Mouse (Mus musculus): Measurements from ENCODE around the gene Uqcr11. TPM values are rescaled to one million over a fixed set of nuclear protein-coding genes. Genes with fewer than 3 reads are reported as not detected.
A peak's percentile ranks its signal among the peaks of the same experiment; 100 is the strongest.

Gene Uqcr11
- polyA plus RNA-seq (2015; fragmentation: Nextera tagmentation; extraction: Ambion mirVana), result 581 and 629 TPM in 2 replicates

- Histone ChIP-seq H3K9ac (peak within 1 kb of the TSS; percentile 61), H3K27ac (peak within 1 kb of the TSS; percentile 84), H3K27me3 (replicated peaks) (no peaks in the 10 kb centered on the region), H3K4me1 (peaks cover 33% of the 10 kb centered on the region), H3K36me3 (replicated peaks) (peaks cover 39% of the 10 kb centered on the region), H3K4me2 (peak within 1 kb of the TSS; percentile 82), H3K9me3 (no peaks in the 10 kb centered on the region), H3K4me3 (peak within 1 kb of the TSS; percentile 55)
- peak; percentile 78 for ATAC-seq (replicated peaks)
- WGBS, result 2% methylated on average over 27 of the region's 27 CpGs
These were observed at the start of gene Uqcr11 for GRCm38 (mm10) chr10:80406684-80407501. Uqcr11 (minus strand) TSS chr10:80406830.

GRCm38 (mm10) chr10:80455697-80456096, 49.1 kb upstream of the Uqcr11 start:
- H3K27me3 ChIP-seq (replicated peaks), result no peaks in the 10 kb centered on the region
- 83% methylated on average over 5 of the region's 5 CpGs for WGBS
- ATAC-seq (replicated peaks), result no peak
- no peak overlapping the region for H3K4me3 ChIP-seq
- no peaks in the 10 kb centered on the region for H3K9me3 ChIP-seq
- no peak overlapping the region for H3K27ac ChIP-seq
- no peak overlapping the region for H3K9ac ChIP-seq
- no peaks in the 10 kb centered on the region for H3K4me1 ChIP-seq
- H3K4me2 ChIP-seq, result no peak overlapping the region
- H3K36me3 ChIP-seq (replicated peaks), result no peaks in the 10 kb centered on the region

GRCm38 (mm10) chr10:80454781-80455180, 48.2 kb upstream of the Uqcr11 start:
- no peak for ATAC-seq (replicated peaks)
- Histone ChIP-seq H3K27ac (no peak overlapping the region), H3K4me3 (no peak overlapping the region), H3K27me3 (replicated peaks) (0 out of 2 replicates have a peak, but pooled peaks cover 3% of the 10 kb centered on the region), H3K9ac (no peak overlapping the region), H3K36me3 (replicated peaks) (no peaks in the 10 kb centered on the region), H3K9me3 (no peaks in the 10 kb centered on the region), H3K4me1 (no peaks in the 10 kb centered on the region), H3K4me2 (no peak overlapping the region)
- WGBS, result 86% methylated on average over 5 of the region's 5 CpGs

GRCm38 (mm10) chr10:80453601-80454000, 47.0 kb upstream of the Uqcr11 start:
- 70% methylated on average over 10 of the region's 10 CpGs for WGBS
- Histone ChIP-seq H3K27me3 (replicated peaks) (0 out of 2 replicates have a peak, but pooled peaks cover 3% of the 10 kb centered on the region), H3K4me1 (no peaks in the 10 kb centered on the region), H3K4me2 (no peak overlapping the region), H3K9ac (no peak overlapping the region), H3K4me3 (no peak overlapping the region), H3K27ac (no peak overlapping the region), H3K9me3 (no peaks in the 10 kb centered on the region), H3K36me3 (replicated peaks) (no peaks in the 10 kb centered on the region)
- ATAC-seq (replicated peaks), result no peak

- 0 out of 2 replicates have a peak, but pooled peaks cover 3% of the 10 kb centered on the region for H3K27me3 ChIP-seq (replicated peaks)
- no peaks in the 10 kb centered on the region for H3K9me3 ChIP-seq
- H3K36me3 ChIP-seq (replicated peaks), result no peaks in the 10 kb centered on the region
- ATAC-seq (replicated peaks), result no peak
- H3K4me1 ChIP-seq, result peaks cover 4% of the 10 kb centered on the region; the same call in 1 of the 2 replicates
- no peak overlapping the region for H3K4me2 ChIP-seq
- H3K4me3 ChIP-seq, result no peak overlapping the region
- no peak overlapping the region for H3K27ac ChIP-seq
- no peak overlapping the region for H3K9ac ChIP-seq
- WGBS, result 12% methylated on average over 6 of the region's 6 CpGs
These were observed 44.0 kb upstream of the Uqcr11 start for GRCm38 (mm10) chr10:80450599-80450998.

- no peaks in the 10 kb centered on the region for H3K9me3 ChIP-seq
- H3K27me3 ChIP-seq (replicated peaks), result 0 out of 2 replicates have a peak, but pooled peaks cover 3% of the 10 kb centered on the region
- H3K4me3 ChIP-seq, result peak overlapping the region; percentile 12; the same call in 1 of the 2 replicates
- peaks cover 7% of the 10 kb centered on the region; the same call in 1 of the 2 replicates for H3K4me1 ChIP-seq
- H3K9ac ChIP-seq, result no peak overlapping the region
- peak overlapping the region; percentile 45 for H3K4me2 ChIP-seq
- ATAC-seq (replicated peaks), result peak; percentile 87
- H3K36me3 ChIP-seq (replicated peaks), result no peaks in the 10 kb centered on the region
- WGBS, result 5% methylated on average over 26 of the region's 26 CpGs
- H3K27ac ChIP-seq, result no peak overlapping the region
These were observed 39.4 kb upstream of the Uqcr11 start for GRCm38 (mm10) chr10:80445898-80446601.

GRCm38 (mm10) chr10:80445052-80445451, 38.4 kb upstream of the Uqcr11 start:
- Histone ChIP-seq H3K36me3 (replicated peaks) (no peaks in the 10 kb centered on the region), H3K4me1 (peaks cover 7% of the 10 kb centered on the region; the same call in 1 of the 2 replicates), H3K9me3 (no peaks in the 10 kb centered on the region), H3K4me3 (no peak overlapping the region), H3K27me3 (replicated peaks) (no peaks in the 10 kb centered on the region), H3K9ac (no peak overlapping the region), H3K27ac (no peak overlapping the region), H3K4me2 (no peak overlapping the region)
- 24% methylated on average over 1 of the region's 1 CpGs for WGBS
- no peak for ATAC-seq (replicated peaks)

- no peak for ATAC-seq (replicated peaks)
- Histone ChIP-seq H3K4me2 (no peak overlapping the region), H3K36me3 (replicated peaks) (no peaks in the 10 kb centered on the region), H3K27ac (no peak overlapping the region), H3K4me3 (no peak overlapping the region), H3K9me3 (no peaks in the 10 kb centered on the region), H3K4me1 (peaks cover 7% of the 10 kb centered on the region; the same call in 1 of the 2 replicates), H3K9ac (no peak overlapping the region), H3K27me3 (replicated peaks) (no peaks in the 10 kb centered on the region)
- WGBS, result 41% methylated on average over 5 of the region's 5 CpGs
These were observed 37.9 kb upstream of the Uqcr11 start for GRCm38 (mm10) chr10:80444339-80445045.

GRCm38 (mm10) chr10:80443575-80444278, 37.1 kb upstream of the Uqcr11 start:
- Histone ChIP-seq H3K27ac (no peak overlapping the region), H3K4me1 (peaks cover 7% of the 10 kb centered on the region; the same call in 1 of the 2 replicates), H3K36me3 (replicated peaks) (no peaks in the 10 kb centered on the region), H3K4me2 (no peak overlapping the region), H3K27me3 (replicated peaks) (no peaks in the 10 kb centered on the region), H3K4me3 (no peak overlapping the region), H3K9me3 (no peaks in the 10 kb centered on the region), H3K9ac (no peak overlapping the region)
- whole genome bisulfite sequencing, result 79% methylated on average over 8 of the region's 8 CpGs
- ATAC-seq (replicated peaks), result no peak

GRCm38 (mm10) chr10:80442989-80443388, 36.4 kb upstream of the Uqcr11 start:
- H3K4me1 ChIP-seq, result peaks cover 7% of the 10 kb centered on the region; the same call in 1 of the 2 replicates
- no peak overlapping the region for H3K27ac ChIP-seq
- H3K4me2 ChIP-seq, result no peak overlapping the region
- ATAC-seq (replicated peaks), result no peak
- 61% methylated on average over 2 of the region's 2 CpGs for WGBS
- no peak overlapping the region for H3K4me3 ChIP-seq
- H3K36me3 ChIP-seq (replicated peaks), result no peaks in the 10 kb centered on the region
- H3K9ac ChIP-seq, result no peak overlapping the region
- no peaks in the 10 kb centered on the region for H3K9me3 ChIP-seq
- no peaks in the 10 kb centered on the region for H3K27me3 ChIP-seq (replicated peaks)

GRCm38 (mm10) chr10:80441598-80441997, 35.0 kb upstream of the Uqcr11 start:
- Histone ChIP-seq H3K27me3 (replicated peaks) (no peaks in the 10 kb centered on the region), H3K36me3 (replicated peaks) (no peaks in the 10 kb centered on the region), H3K4me1 (peaks cover 7% of the 10 kb centered on the region; the same call in 1 of the 2 replicates), H3K4me3 (no peak overlapping the region), H3K9ac (no peak overlapping the region), H3K9me3 (no peaks in the 10 kb centered on the region), H3K27ac (no peak overlapping the region), H3K4me2 (no peak overlapping the region)
- WGBS, result 68% methylated on average over 8 of the region's 8 CpGs
- no peak for ATAC-seq (replicated peaks)

Measured in midbrain, embryonic 15.5 days (tissue).